Mouse (Mus musculus): Measurements from ENCODE around the gene Zfyve28. TPM values are rescaled to one million over a fixed set of nuclear protein-coding genes. Genes with fewer than 3 reads are reported as not detected.

Zfyve28 gene
- polyA plus RNA-seq, 1 experiment, result 2.8 TPM

DNA sequence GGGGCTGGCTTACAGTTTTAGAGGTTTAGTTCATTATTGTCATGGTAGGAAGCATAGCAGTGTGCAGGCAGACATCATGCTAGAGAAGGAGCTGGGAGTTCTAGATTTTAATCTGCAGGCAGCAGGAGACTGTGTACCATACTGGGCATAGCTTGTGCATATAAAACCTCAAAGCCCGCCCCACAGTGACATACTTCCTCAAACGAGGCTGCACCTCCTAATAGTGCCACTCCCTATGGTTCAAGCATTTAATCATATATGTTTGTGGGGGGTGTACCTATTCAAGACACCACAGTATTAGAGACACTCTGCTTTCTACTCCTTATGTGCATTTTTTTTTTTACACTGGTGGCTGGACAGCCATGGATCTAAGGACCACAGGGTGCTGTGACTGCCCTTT lies 41.9 kb upstream of the Zfyve28 start:
- Histone ChIP-seq H3K27ac (ENCODE audit: insufficient read depth, low read length) (no peak overlapping the region), H3K9ac (ENCODE audit: low read depth, poor library complexity, severe bottlenecking) (no peak overlapping the region), H3K4me3 (ENCODE audit: low read depth, low read length) (no peak overlapping the region), H3K27me3 (ENCODE audit: control insufficient read depth, insufficient read depth, low read length, poor library complexity, severe bottlenecking) (no peaks in the 10 kb centered on the region), H3K4me1 (ENCODE audit: control insufficient read depth, insufficient read depth, low read length) (no peaks in the 10 kb centered on the region), H3K9me3 (replicated peaks; ENCODE audit: control insufficient read depth, insufficient read depth, low read length, poor library complexity, severe bottlenecking) (no peaks in the 10 kb centered on the region), H3K36me3 (ENCODE audit: control insufficient read depth, insufficient read depth, low read length, poor library complexity, severe bottlenecking) (0 out of 2 replicates have a peak, but pooled peaks cover 3% of the 10 kb centered on the region)
- no peak for TF ChIP-seq POLR2A (IDR thresholded peaks at IDR 0.05; ENCODE audit: insufficient read depth, low read length)
- no peak for TF ChIP-seq EP300 (IDR thresholded peaks at IDR 0.05; ENCODE audit: insufficient read depth, low read depth, low read length)
- no peak for TF ChIP-seq CTCF (IDR thresholded peaks at IDR 0.05; ENCODE audit: low read depth, low read length)

DNA sequence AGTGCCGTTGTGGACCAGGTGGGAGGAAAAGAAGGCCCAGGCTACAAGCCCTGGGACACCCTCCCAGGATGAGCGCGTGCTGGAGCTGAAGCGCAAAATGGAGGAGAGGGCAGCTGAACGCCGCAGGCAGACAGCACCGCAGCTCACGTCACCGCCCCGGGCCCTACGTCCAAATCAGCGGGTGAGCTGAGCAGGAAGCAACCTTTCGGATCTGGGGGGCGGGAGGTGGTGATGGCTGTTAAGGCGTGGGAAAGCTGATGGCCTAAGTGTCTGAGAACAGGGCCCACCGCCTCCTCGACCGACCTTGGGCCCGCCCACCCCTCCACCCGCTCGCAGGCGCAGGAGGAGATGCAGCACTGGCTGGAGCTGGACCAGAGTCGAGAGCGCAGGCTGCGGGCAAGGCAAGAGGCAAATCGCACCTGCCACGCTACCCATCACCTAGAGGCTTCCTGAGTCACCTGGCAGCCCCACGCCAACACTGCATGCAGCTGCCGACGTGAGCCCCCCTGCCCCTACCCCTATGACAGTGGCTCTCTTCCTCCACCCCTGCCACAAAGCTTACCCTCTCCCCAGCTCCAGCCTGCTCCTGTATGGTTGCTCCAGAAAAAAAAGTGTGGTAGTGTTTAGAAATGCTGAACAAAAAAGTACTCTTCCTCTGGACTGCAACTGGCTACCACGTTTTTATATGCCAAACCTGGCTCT lies 38.8 kb upstream of the Zfyve28 start:
- Histone ChIP-seq H3K9ac (ENCODE audit: low read depth, poor library complexity, severe bottlenecking) (peak overlapping the region; percentile 13), H3K4me3 (ENCODE audit: low read depth, low read length) (peak overlapping the region; percentile 57), H3K9me3 (replicated peaks; ENCODE audit: control insufficient read depth, insufficient read depth, low read length, poor library complexity, severe bottlenecking) (no peaks in the 10 kb centered on the region), H3K4me1 (ENCODE audit: control insufficient read depth, insufficient read depth, low read length) (no peaks in the 10 kb centered on the region), H3K27ac (ENCODE audit: insufficient read depth, low read length) (no peak overlapping the region), H3K27me3 (ENCODE audit: control insufficient read depth, insufficient read depth, low read length, poor library complexity, severe bottlenecking) (no peaks in the 10 kb centered on the region), H3K36me3 (ENCODE audit: control insufficient read depth, insufficient read depth, low read length, poor library complexity, severe bottlenecking) (no peaks in the 10 kb centered on the region)
- TF ChIP-seq CTCF (IDR thresholded peaks at IDR 0.05; ENCODE audit: low read depth, low read length) (no peak), EP300 (IDR thresholded peaks at IDR 0.05; ENCODE audit: insufficient read depth, low read depth, low read length) (0 out of 2 replicates have a peak, but pooled peaks have one; percentile 22), POLR2A (IDR thresholded peaks at IDR 0.05; ENCODE audit: insufficient read depth, low read length) (peak; percentile 26)

DNA sequence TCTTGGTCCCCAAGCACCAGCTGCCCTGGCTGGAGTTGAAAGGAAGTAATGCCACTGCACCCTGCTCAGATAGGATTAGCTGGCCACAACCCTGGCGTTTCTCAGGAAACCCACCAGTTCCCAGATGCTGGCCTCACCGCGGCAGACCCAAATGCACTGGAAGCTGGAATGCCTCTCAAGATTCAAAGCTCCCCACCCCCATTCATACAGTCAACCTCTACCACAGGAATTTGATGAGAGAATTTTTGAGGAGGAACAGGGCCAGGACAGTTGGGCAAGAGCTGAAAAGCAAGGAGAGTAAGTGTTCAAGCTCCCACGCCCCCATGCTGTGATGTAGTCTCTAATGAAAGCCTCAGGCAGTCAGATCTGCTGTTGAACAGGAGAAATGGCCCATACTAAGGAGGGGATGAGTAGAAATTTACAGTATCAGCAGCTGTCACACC lies 38.0 kb upstream of the Zfyve28 start:
- Histone ChIP-seq H3K36me3 (ENCODE audit: control insufficient read depth, insufficient read depth, low read length, poor library complexity, severe bottlenecking) (no peaks in the 10 kb centered on the region), H3K9ac (ENCODE audit: low read depth, poor library complexity, severe bottlenecking) (no peak overlapping the region), H3K4me1 (ENCODE audit: control insufficient read depth, insufficient read depth, low read length) (no peaks in the 10 kb centered on the region), H3K4me3 (ENCODE audit: low read depth, low read length) (no peak overlapping the region), H3K27ac (ENCODE audit: insufficient read depth, low read length) (no peak overlapping the region), H3K27me3 (ENCODE audit: control insufficient read depth, insufficient read depth, low read length, poor library complexity, severe bottlenecking) (no peaks in the 10 kb centered on the region), H3K9me3 (replicated peaks; ENCODE audit: control insufficient read depth, insufficient read depth, low read length, poor library complexity, severe bottlenecking) (no peaks in the 10 kb centered on the region)
- TF ChIP-seq POLR2A (IDR thresholded peaks at IDR 0.05; ENCODE audit: insufficient read depth, low read length) (no peak), EP300 (IDR thresholded peaks at IDR 0.05; ENCODE audit: insufficient read depth, low read depth, low read length) (no peak), CTCF (IDR thresholded peaks at IDR 0.05; ENCODE audit: low read depth, low read length) (no peak)

DNA sequence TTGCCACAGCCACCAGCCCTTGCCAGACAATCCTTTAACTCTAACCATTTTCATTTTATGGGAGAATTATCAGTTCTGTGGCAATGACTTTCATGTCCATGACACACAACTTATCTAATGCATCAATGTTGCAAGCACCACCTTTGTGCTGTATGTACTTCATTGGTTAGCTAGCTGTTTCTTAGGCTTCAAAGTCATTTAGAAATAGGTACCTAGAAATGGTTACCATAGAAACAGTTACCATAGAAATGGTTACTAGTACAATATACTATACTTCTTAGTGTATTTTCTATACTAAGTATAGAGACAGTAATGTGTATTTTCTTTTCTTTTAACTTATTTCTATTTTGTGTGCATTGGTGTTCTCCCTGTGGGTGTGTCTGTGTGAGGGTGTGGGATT lies 37.0 kb upstream of the Zfyve28 start:
- no peak overlapping the region for H3K9ac ChIP-seq (ENCODE audit: low read depth, poor library complexity, severe bottlenecking)
- H3K36me3 ChIP-seq (ENCODE audit: control insufficient read depth, insufficient read depth, low read length, poor library complexity, severe bottlenecking), result no peaks in the 10 kb centered on the region
- TF ChIP-seq POLR2A (IDR thresholded peaks at IDR 0.05; ENCODE audit: insufficient read depth, low read length), result no peak
- TF ChIP-seq EP300 (IDR thresholded peaks at IDR 0.05; ENCODE audit: insufficient read depth, low read depth, low read length), result no peak
- TF ChIP-seq CTCF (IDR thresholded peaks at IDR 0.05; ENCODE audit: low read depth, low read length), result no peak
- H3K27me3 ChIP-seq (ENCODE audit: control insufficient read depth, insufficient read depth, low read length, poor library complexity, severe bottlenecking), result no peaks in the 10 kb centered on the region
- H3K9me3 ChIP-seq (replicated peaks; ENCODE audit: control insufficient read depth, insufficient read depth, low read length, poor library complexity, severe bottlenecking), result no peaks in the 10 kb centered on the region
- H3K27ac ChIP-seq (ENCODE audit: insufficient read depth, low read length), result no peak overlapping the region
- H3K4me1 ChIP-seq (ENCODE audit: control insufficient read depth, insufficient read depth, low read length), result no peaks in the 10 kb centered on the region
- no peak overlapping the region for H3K4me3 ChIP-seq (ENCODE audit: low read depth, low read length)

DNA sequence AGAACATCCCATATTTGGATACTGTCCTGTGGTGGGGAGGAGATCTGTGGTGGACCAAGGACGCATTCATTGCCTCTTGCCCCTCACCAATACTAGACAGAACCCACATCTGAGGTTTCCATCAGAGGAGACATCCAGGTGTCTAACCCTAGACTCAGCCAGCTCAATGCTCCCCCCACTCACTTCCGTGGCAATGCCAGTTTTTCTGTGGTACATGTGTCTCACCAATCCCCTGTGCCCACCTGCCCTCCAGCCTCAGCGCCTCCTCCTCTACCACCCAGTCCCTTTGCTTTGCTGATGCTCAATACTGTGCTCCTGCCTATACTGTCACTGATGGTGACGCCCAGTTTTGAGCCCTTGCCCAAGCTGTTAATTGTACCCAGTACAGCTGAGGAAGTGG lies 33.0 kb upstream of the Zfyve28 start:
- H3K9ac ChIP-seq (ENCODE audit: low read depth, poor library complexity, severe bottlenecking), result no peak overlapping the region

DNA sequence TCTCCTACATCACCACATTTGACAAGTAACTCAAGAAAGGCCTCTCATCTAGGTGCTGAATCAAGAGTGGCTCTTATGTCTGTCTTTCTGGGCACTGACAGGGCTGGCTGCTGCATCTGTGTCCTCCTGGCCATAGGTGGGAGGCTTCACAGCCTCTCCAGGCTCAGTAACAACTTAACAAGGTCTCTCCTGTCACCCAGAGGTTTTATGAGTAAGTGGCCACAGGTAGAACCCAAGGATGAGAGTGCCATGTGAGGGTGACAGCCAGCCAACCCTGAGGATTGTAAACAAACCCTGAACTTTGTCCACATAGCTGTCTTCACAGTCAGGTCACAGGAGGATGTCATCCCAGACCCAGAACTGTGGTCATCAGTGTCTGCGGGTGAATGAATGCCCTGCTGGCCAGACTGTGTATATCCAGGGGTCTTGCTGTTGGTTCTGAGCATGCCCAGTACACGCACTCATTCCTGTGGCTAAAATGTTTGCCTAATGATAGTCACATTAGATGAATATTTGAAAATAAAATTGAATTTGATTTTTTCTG lies 31.3 kb upstream of the Zfyve28 start:
- H3K36me3 ChIP-seq (ENCODE audit: control insufficient read depth, insufficient read depth, low read length, poor library complexity, severe bottlenecking), result no peaks in the 10 kb centered on the region
- no peaks in the 10 kb centered on the region for H3K27me3 ChIP-seq (ENCODE audit: control insufficient read depth, insufficient read depth, low read length, poor library complexity, severe bottlenecking)
- H3K9me3 ChIP-seq (replicated peaks; ENCODE audit: control insufficient read depth, insufficient read depth, low read length, poor library complexity, severe bottlenecking), result no peaks in the 10 kb centered on the region
- H3K9ac ChIP-seq (ENCODE audit: low read depth, poor library complexity, severe bottlenecking), result no peak overlapping the region
- H3K4me3 ChIP-seq (ENCODE audit: low read depth, low read length), result no peak overlapping the region
- no peak overlapping the region for H3K27ac ChIP-seq (ENCODE audit: insufficient read depth, low read length)
- TF ChIP-seq EP300 (IDR thresholded peaks at IDR 0.05; ENCODE audit: insufficient read depth, low read depth, low read length) (no peak), POLR2A (IDR thresholded peaks at IDR 0.05; ENCODE audit: insufficient read depth, low read length) (no peak), CTCF (IDR thresholded peaks at IDR 0.05; ENCODE audit: low read depth, low read length) (no peak)
- no peaks in the 10 kb centered on the region for H3K4me1 ChIP-seq (ENCODE audit: control insufficient read depth, insufficient read depth, low read length)

More for the DNA sequence above, 33.0 kb upstream of the Zfyve28 start:
- H3K27me3 ChIP-seq (ENCODE audit: control insufficient read depth, insufficient read depth, low read length, poor library complexity, severe bottlenecking), result no peaks in the 10 kb centered on the region
- H3K27ac ChIP-seq (ENCODE audit: insufficient read depth, low read length), result no peak overlapping the region
- TF ChIP-seq POLR2A (IDR thresholded peaks at IDR 0.05; ENCODE audit: insufficient read depth, low read length) (no peak), EP300 (IDR thresholded peaks at IDR 0.05; ENCODE audit: insufficient read depth, low read depth, low read length) (no peak), CTCF (IDR thresholded peaks at IDR 0.05; ENCODE audit: low read depth, low read length) (no peak)
- H3K9me3 ChIP-seq (replicated peaks; ENCODE audit: control insufficient read depth, insufficient read depth, low read length, poor library complexity, severe bottlenecking), result no peaks in the 10 kb centered on the region
- H3K36me3 ChIP-seq (ENCODE audit: control insufficient read depth, insufficient read depth, low read length, poor library complexity, severe bottlenecking), result no peaks in the 10 kb centered on the region
- no peak overlapping the region for H3K4me3 ChIP-seq (ENCODE audit: low read depth, low read length)
- no peaks in the 10 kb centered on the region for H3K4me1 ChIP-seq (ENCODE audit: control insufficient read depth, insufficient read depth, low read length)
